Mouse (Mus musculus) lung, embryonic 15.5 days (tissue): ENCODE data around the gene Mob1a. TPM values are rescaled to one million over a fixed set of nuclear protein-coding genes. Genes with fewer than 3 reads are reported as not detected.

Experiments used
- ATAC-seq: fragments of 200-750 bp; cut with Nextera tagmentation; 2 replicates; pipeline ENCODE4 v1.8.0; 2017; ENCODE audit warnings: moderate number of reproducible peaks, borderline replicate concordance; ENCODE audit not compliant: low FRiP score, low TSS enrichment; ENCODE audit errors: extremely low read depth
- H3K27ac ChIP-seq: fragments of 300-500 bp; sonication (generic); 2 replicates; pipeline ENCODE4 v1.5.1; 2015; ENCODE audit warnings: moderate library complexity, mild to moderate bottlenecking, inconsistent platforms
- H3K27me3 ChIP-seq: fragments of 300-500 bp; sonication (generic); 2 replicates; pipeline ENCODE4 v1.6.1; 2015; ENCODE audit warnings: inconsistent platforms
- H3K36me3 ChIP-seq: fragments of 300-500 bp; sonication (generic); 2 replicates; pipeline ENCODE4 v1.6.1; 2015; ENCODE audit warnings: inconsistent platforms
- H3K4me1 ChIP-seq: fragments of 300-500 bp; sonication (generic); 2 replicates; pipeline ENCODE4 v1.6.1; 2015; ENCODE audit warnings: inconsistent platforms
- H3K4me2 ChIP-seq: fragments of 300-500 bp; sonication (generic); 2 replicates; pipeline ENCODE4 v1.6.1; 2015; ENCODE audit warnings: inconsistent platforms, mild to moderate bottlenecking, moderate library complexity
- H3K4me3 ChIP-seq: fragments of 300-500 bp; sonication (generic); 2 replicates; pipeline ENCODE4 v1.5.1; 2015; ENCODE audit warnings: mild to moderate bottlenecking, inconsistent platforms
- H3K9ac ChIP-seq: fragments of 300-500 bp; sonication (generic); 2 replicates; pipeline ENCODE4 v1.6.1; 2015; ENCODE audit warnings: inconsistent platforms
- H3K9me3 ChIP-seq: fragments of 300-500 bp; sonication (generic); 2 replicates; pipeline ENCODE4 v1.6.1; 2016; ENCODE audit warnings: inconsistent platforms
- WGBS: fragments of 180-500 bp; shearing (Covaris S2); methylation state at CpG from one replicate; pipeline ENCODE4 v1.1.7; 2015; 5-methylcytosine and 5-hydroxymethylcytosine counted together
- polyA plus RNA-seq: library from polyadenylated mRNA; unstranded; fragments of >200 nt; fragmentation: Nextera tagmentation; extraction: Ambion mirVana; gene quantifications from 2 replicates; pipeline ENCODE4 v1.2.1, GENCODE M21; 2015

Gene Mob1a
- polyA plus RNA-seq, 1 experiment from 2014 or later: 77.0 TPM

DNA sequence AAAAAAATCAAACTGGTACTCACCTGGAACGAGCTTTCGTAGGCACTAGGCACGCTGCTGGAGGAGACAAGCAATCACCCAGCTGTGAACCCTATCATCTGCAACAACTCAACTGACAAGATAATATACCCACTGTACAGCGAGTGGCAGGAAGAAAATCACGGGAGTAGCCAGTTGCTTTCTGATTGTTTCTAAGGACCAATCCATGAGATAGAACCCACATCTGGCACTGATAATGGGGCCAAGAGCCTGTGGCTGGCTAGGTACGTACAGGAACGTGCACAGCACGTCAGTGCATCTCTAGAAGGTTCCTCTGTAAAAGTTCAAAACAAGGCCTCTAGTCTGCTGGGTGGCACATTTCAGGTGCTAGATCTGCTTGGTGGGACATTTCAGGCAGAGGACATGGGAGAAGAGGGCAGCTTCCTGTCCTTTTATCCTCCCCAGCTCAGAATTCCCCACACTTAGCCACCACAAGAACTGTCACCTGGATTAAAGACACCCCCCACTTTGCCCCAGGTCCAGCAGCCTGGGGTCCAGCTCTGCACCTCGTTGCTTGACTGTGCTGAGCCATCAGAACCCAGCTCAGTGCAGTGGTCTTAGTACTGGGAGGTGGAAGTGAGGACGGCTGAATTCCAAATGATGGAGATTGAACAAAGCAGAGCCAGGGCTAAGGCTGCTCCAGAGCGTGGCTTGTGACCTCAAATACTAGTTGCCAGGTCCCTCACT is 35.9 kb downstream of the Mob1a start:
- H3K9me3 ChIP-seq: no peaks in the 10 kb centered on the region
- no peak overlapping the region for H3K4me3 ChIP-seq
- peaks cover 48% of the 10 kb centered on the region for H3K36me3 ChIP-seq
- H3K27ac ChIP-seq: no peak overlapping the region
- H3K9ac ChIP-seq: no peak overlapping the region
- H3K4me2 ChIP-seq: no peak overlapping the region
- H3K27me3 ChIP-seq: no peaks in the 10 kb centered on the region
- no peaks in the 10 kb centered on the region for H3K4me1 ChIP-seq
- 83% methylated on average over 11 of the region's 11 CpGs for WGBS
- ATAC-seq: no peak

DNA sequence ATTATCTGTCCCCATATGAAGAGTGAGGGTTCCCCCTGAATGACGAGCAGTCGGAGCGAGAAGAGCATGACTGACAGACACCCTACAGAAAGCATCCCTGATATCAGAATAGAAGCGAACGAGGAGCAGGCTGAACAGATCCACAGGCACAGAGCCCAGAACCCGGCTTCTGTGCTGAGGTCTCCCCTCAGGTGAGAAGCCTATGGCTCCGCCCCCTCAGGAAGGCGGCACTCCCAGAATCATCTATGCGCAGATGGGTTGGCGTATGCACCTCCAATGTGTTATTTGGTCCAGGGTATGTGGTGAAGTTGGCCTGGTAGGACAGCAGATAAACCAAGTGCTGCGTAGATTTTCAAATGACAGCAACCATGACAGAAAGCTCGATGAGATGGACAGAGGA is 37.3 kb downstream of the Mob1a start:
- WGBS: 84% methylated on average over 12 of the region's 12 CpGs
- H3K4me3 ChIP-seq: no peak overlapping the region
- H3K9me3 ChIP-seq: no peaks in the 10 kb centered on the region
- H3K36me3 ChIP-seq: peaks cover 53% of the 10 kb centered on the region
- H3K27ac ChIP-seq: no peak overlapping the region
- ATAC-seq: no peak
- no peaks in the 10 kb centered on the region for H3K27me3 ChIP-seq
- H3K4me2 ChIP-seq: no peak overlapping the region
- no peak overlapping the region for H3K9ac ChIP-seq
- H3K4me1 ChIP-seq: no peaks in the 10 kb centered on the region

GRCm38 (mm10) chr6:83370316-83370965 is 44.6 kb downstream of the Mob1a start:
- no peak overlapping the region for H3K4me3 ChIP-seq
- no peaks in the 10 kb centered on the region for H3K9me3 ChIP-seq
- no peak overlapping the region for H3K27ac ChIP-seq
- H3K27me3 ChIP-seq: no peaks in the 10 kb centered on the region
- no peaks in the 10 kb centered on the region for H3K4me1 ChIP-seq
- no peak overlapping the region for H3K9ac ChIP-seq
- H3K4me2 ChIP-seq: no peak overlapping the region
- WGBS: 82% methylated on average over 21 of the region's 21 CpGs
- H3K36me3 ChIP-seq: peaks cover 83% of the 10 kb centered on the region
- ATAC-seq: no peak

- Histone ChIP-seq H3K4me1 (no peaks in the 10 kb centered on the region), H3K4me2 (no peak overlapping the region), H3K4me3 (no peak overlapping the region), H3K9ac (no peak overlapping the region), H3K36me3 (peaks cover 87% of the 10 kb centered on the region), H3K27me3 (no peaks in the 10 kb centered on the region), H3K27ac (no peak overlapping the region), H3K9me3 (no peaks in the 10 kb centered on the region)
- ATAC-seq: no peak
- 84% methylated on average over 3 of the region's 3 CpGs for WGBS
Observed at GRCm38 (mm10) chr6:83371350-83371749, 45.5 kb downstream of the Mob1a start.

DNA sequence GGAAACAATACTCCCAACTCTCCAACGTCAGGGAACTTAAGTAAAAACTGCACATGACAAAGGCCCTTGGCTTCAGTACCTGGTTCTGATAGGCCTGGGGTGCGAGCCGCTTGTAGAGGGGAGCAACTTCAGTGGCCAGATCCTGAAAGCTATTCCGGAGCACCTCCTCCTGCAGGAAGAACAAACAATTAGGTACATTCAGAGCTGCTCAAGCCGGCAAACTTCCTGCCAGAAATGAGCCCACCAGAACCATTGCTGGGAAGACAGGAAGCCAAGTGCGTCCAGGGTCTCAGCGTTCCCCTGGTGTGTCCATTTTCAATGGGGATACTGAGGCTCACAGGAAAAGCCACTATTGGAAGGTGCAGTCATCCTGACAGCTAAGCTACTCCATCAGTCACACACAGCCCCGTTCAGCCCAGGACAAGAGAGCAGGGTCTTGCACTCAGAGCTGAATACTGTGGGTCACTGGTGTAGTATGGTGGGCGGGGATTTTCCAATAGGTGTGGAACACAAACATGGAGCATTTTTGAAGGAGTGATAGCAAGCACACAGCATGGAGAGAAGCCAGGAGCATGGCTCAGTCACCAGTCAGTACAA is 48.0 kb downstream of the Mob1a start:
- H3K4me1 ChIP-seq: no peaks in the 10 kb centered on the region
- H3K36me3 ChIP-seq: peaks cover 89% of the 10 kb centered on the region
- H3K27me3 ChIP-seq: no peaks in the 10 kb centered on the region
- H3K4me2 ChIP-seq: no peak overlapping the region
- no peak overlapping the region for H3K9ac ChIP-seq
- H3K9me3 ChIP-seq: no peaks in the 10 kb centered on the region
- 0 out of 2 replicates have a peak, but pooled peaks have one; percentile 8 for ATAC-seq
- no peak overlapping the region for H3K27ac ChIP-seq
- H3K4me3 ChIP-seq: no peak overlapping the region
- 82% methylated on average over 9 of the region's 9 CpGs for WGBS

GRCm38 (mm10) chr6:83381510-83382491 is 56.0 kb downstream of the Mob1a start:
- no peak overlapping the region for H3K4me3 ChIP-seq
- no peaks in the 10 kb centered on the region for H3K27me3 ChIP-seq
- no peak overlapping the region for H3K27ac ChIP-seq
- H3K9me3 ChIP-seq: no peaks in the 10 kb centered on the region
- no peak overlapping the region for H3K4me2 ChIP-seq
- H3K4me1 ChIP-seq: no peaks in the 10 kb centered on the region
- no peak for ATAC-seq
- 81% methylated on average over 10 of the region's 10 CpGs for WGBS
- H3K9ac ChIP-seq: no peak overlapping the region
- peaks cover 85% of the 10 kb centered on the region for H3K36me3 ChIP-seq

GRCm38 (mm10) chr6:83385569-83386090 is 59.8 kb downstream of the Mob1a start:
- no peaks in the 10 kb centered on the region for H3K4me1 ChIP-seq
- no peaks in the 10 kb centered on the region for H3K27me3 ChIP-seq
- 90% methylated on average over 9 of the region's 9 CpGs for WGBS
- no peak overlapping the region for H3K27ac ChIP-seq
- peaks cover 49% of the 10 kb centered on the region for H3K36me3 ChIP-seq
- H3K4me3 ChIP-seq: no peak overlapping the region
- H3K9me3 ChIP-seq: no peaks in the 10 kb centered on the region
- ATAC-seq: no peak
- no peak overlapping the region for H3K4me2 ChIP-seq
- H3K9ac ChIP-seq: no peak overlapping the region

- 66% methylated on average over 8 of the region's 8 CpGs for WGBS
- Histone ChIP-seq H3K4me3 (no peak overlapping the region), H3K9ac (no peak overlapping the region), H3K27me3 (no peaks in the 10 kb centered on the region), H3K36me3 (peaks cover 43% of the 10 kb centered on the region), H3K4me1 (peaks cover 21% of the 10 kb centered on the region; the same call in 1 of the 2 replicates), H3K27ac (peak overlapping the region; percentile 8; the same call in 1 of the 2 replicates), H3K4me2 (no peak overlapping the region), H3K9me3 (no peaks in the 10 kb centered on the region)
- ATAC-seq: no peak
Observed at GRCm38 (mm10) chr6:83392166-83392780, 66.5 kb downstream of the Mob1a start.

Other genes starting within 250 kb of the Mob1a start
- 30.5 and 31.2 TPM in 2 replicates for gene Pcgf1, start 248.1 kb upstream of the Mob1a start, polyA plus RNA-seq
- gene Lbx2, start 239.6 kb upstream of the Mob1a start, polyA plus RNA-seq: 0.31 and 0.87 TPM in 2 replicates
- 2.1 and 3.2 TPM in 2 replicates for gene Ccdc142, start 224.4 kb upstream of the Mob1a start, polyA plus RNA-seq
- gene Gm42688, start 224.4 kb upstream of the Mob1a start, polyA plus RNA-seq: 3.4 TPM in 2 replicates
- 128 and 145 TPM in 2 replicates for gene Mrpl53, start 217.0 kb upstream of the Mob1a start, polyA plus RNA-seq
- 54.5 and 54.8 TPM in 2 replicates for gene Mogs, start 210.5 kb upstream of the Mob1a start, polyA plus RNA-seq
- 119 and 120 TPM in 2 replicates for gene Wbp1, start 204.5 kb upstream of the Mob1a start, polyA plus RNA-seq
- gene Ino80b, start 200.6 kb upstream of the Mob1a start, polyA plus RNA-seq: 13.5 and 15.2 TPM in 2 replicates
- gene Rtkn, start 190.6 kb upstream of the Mob1a start, polyA plus RNA-seq: 35.3 and 39.9 TPM in 2 replicates
- 5.0 and 7.6 TPM in 2 replicates for gene Wdr54, start 169.6 kb upstream of the Mob1a start, polyA plus RNA-seq
- gene 1700003E16Rik, start 169.6 kb upstream of the Mob1a start, polyA plus RNA-seq: 6.2 and 8.1 TPM in 2 replicates
- 96.7 and 104 TPM in 2 replicates for gene Dctn1, start 160.1 kb upstream of the Mob1a start, polyA plus RNA-seq
- gene Slc4a5, start 106.2 kb upstream of the Mob1a start, polyA plus RNA-seq: 0.84 and 1.2 TPM in 2 replicates
- gene Mthfd2, start 108 bp upstream of the Mob1a start, polyA plus RNA-seq: 32.5 and 35.0 TPM in 2 replicates
- 125 and 130 TPM in 2 replicates for gene Bola3, start 23.1 kb downstream of the Mob1a start, polyA plus RNA-seq
- gene Tet3, start 133.1 kb downstream of the Mob1a start, polyA plus RNA-seq: 36.1 and 37.1 TPM in 2 replicates
- gene Dguok, start 181.0 kb downstream of the Mob1a start, polyA plus RNA-seq: 78.5 and 80.3 TPM in 2 replicates
- gene Actg2, start 210.2 kb downstream of the Mob1a start, polyA plus RNA-seq: 172 and 210 TPM in 2 replicates
- 21.0 and 23.3 TPM in 2 replicates for gene Stambp, start 246.7 kb downstream of the Mob1a start, polyA plus RNA-seq